Mouse (Mus musculus) spleen, adult 10 weeks (tissue): Measurements from ENCODE around the gene Gm29866. TPM values are rescaled to one million over a fixed set of nuclear protein-coding genes. Genes with fewer than 3 reads are reported as not detected.

Source experiments
- polyA plus RNA-seq: library from polyadenylated mRNA; stranded (reverse); fragments of 350-450 nt; fragmentation: Illumina TruSeq; extraction: RNeasy Lipid Tissue Mini Kit (QIAGEN cat#74804); gene quantifications from one replicate; pipeline ENCODE4 v1.2.3, GENCODE M21; 2015; ENCODE audit warnings: low replicate concordance; ENCODE audit not compliant: insufficient read depth

Gene Gm29866
- polyA plus RNA-seq, result not detected

DNA sequence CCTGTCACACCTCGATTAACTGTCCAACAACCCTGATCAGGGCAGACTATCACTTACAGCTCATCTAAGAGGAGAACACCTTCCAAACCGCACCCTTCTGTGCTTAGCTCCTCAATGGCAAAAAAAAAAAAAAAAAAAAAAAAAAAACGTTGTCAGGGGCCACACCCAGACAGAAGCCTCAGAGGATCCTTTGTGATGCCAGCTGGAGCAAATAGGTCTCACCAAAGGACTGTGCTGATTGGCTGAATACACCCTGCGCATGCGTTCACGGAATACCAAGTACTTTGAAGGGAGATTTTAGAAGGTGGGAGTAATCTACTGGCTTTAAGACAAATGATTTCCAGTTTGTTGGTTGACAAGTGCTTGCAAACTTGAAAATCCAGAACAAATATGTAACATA lies at the start of gene Gm29866:
Gene Gm29866 (minus strand): TSS at position 101 of the 400 bp plus-strand sequence.

Other genes starting within 250 kb of the Gm29866 start
- not detected for gene Gm20909, start 170.9 kb upstream of the Gm29866 start, polyA plus RNA-seq
- not detected for gene Gm20865, start 247.9 kb upstream of the Gm29866 start, polyA plus RNA-seq